Mouse (Mus musculus): ENCODE measurements at regions not wholly inside any gene's neighbourhood (a gene's known extent, or its start where the extent isn't known, plus 50 kb on each side); places are given as distances from the start of the nearest gene placed in this dataset.

- DNase-seq (ENCODE audit: low spot score in 2 of 2) = no peak
Measured at GRCm38 (mm10) chr7:136664424-136665082, 229.9 kb upstream of the Mgmt start.

GRCm38 (mm10) chr7:136665901-136666300, 228.5 kb upstream of the Mgmt start:
- DNase-seq (ENCODE audit: low spot score in 2 of 2) = no peak

- DNase-seq (ENCODE audit: low spot score in 2 of 2) = no peak
Measured at GRCm38 (mm10) chr7:136666707-136667106, 227.7 kb upstream of the Mgmt start.

- no peak for DNase-seq (ENCODE audit: low spot score in 2 of 2)
Measured at GRCm38 (mm10) chr7:136670675-136671074, 223.7 kb upstream of the Mgmt start.

GRCm38 (mm10) chr7:136674159-136674558, 220.3 kb upstream of the Mgmt start:
- DNase-seq (ENCODE audit: low spot score in 2 of 2) = no peak

GRCm38 (mm10) chr7:136675041-136675440, 219.4 kb upstream of the Mgmt start:
- DNase-seq (ENCODE audit: low spot score in 2 of 2) = no peak

GRCm38 (mm10) chr7:136676104-136676503, 218.3 kb upstream of the Mgmt start:
- no peak for DNase-seq (ENCODE audit: low spot score in 2 of 2)

GRCm38 (mm10) chr7:136676987-136677545, 217.3 kb upstream of the Mgmt start:
- DNase-seq (ENCODE audit: low spot score in 2 of 2) = no peak

- no peak for DNase-seq (ENCODE audit: low spot score in 2 of 2)
Measured at GRCm38 (mm10) chr7:136689579-136689978, 204.8 kb upstream of the Mgmt start.

GRCm38 (mm10) chr7:136706246-136706645, 188.2 kb upstream of the Mgmt start:
- DNase-seq (ENCODE audit: low spot score in 2 of 2) = no peak

GRCm38 (mm10) chr7:136707200-136708003, 187.0 kb upstream of the Mgmt start:
- DNase-seq (ENCODE audit: low spot score in 2 of 2) = no peak

- DNase-seq (ENCODE audit: low spot score in 2 of 2) = no peak
Measured at GRCm38 (mm10) chr7:136708004-136708435, 186.4 kb upstream of the Mgmt start.

GRCm38 (mm10) chr7:136710653-136711052, 183.8 kb upstream of the Mgmt start:
- DNase-seq (ENCODE audit: low spot score in 2 of 2) = no peak

- DNase-seq (ENCODE audit: low spot score in 2 of 2) = no peak
Measured at GRCm38 (mm10) chr7:136712962-136713640, 181.3 kb upstream of the Mgmt start.

- DNase-seq (ENCODE audit: low spot score in 2 of 2) = no peak
Measured at GRCm38 (mm10) chr7:136727628-136728402, 166.6 kb upstream of the Mgmt start.

GRCm38 (mm10) chr7:136742171-136742570, 152.2 kb upstream of the Mgmt start:
- DNase-seq (ENCODE audit: low spot score in 2 of 2) = no peak

GRCm38 (mm10) chr7:136745412-136745811, 149.0 kb upstream of the Mgmt start:
- DNase-seq (ENCODE audit: low spot score in 2 of 2) = no peak

GRCm38 (mm10) chr7:136751477-136751876, 142.9 kb upstream of the Mgmt start:
- DNase-seq (ENCODE audit: low spot score in 2 of 2) = no peak

GRCm38 (mm10) chr7:136754821-136755220, 139.6 kb upstream of the Mgmt start:
- DNase-seq (ENCODE audit: low spot score in 2 of 2) = peak in 1 of 2 experiments; percentile 6

GRCm38 (mm10) chr7:136765026-136765425, 129.4 kb upstream of the Mgmt start:
- no peak for DNase-seq (ENCODE audit: low spot score in 2 of 2)

- no peak for DNase-seq (ENCODE audit: low spot score in 2 of 2)
Measured at GRCm38 (mm10) chr7:136767231-136767630, 127.2 kb upstream of the Mgmt start.

All from frontal cortex, postnatal 10 days (tissue).